Mouse (Mus musculus) C2C12 (cell line): ENCODE results near the gene Mthfd1l. TPM values are rescaled to one million over a fixed set of nuclear protein-coding genes. Genes with fewer than 3 reads are reported as not detected.

ENCODE experiments used
- H3K27me3 ChIP-seq: one replicate; pipeline ENCODE4 v1.6.1; 2011; ENCODE audit not compliant: control insufficient read depth, insufficient read depth, insufficient read length
- H3K36me3 ChIP-seq: one replicate; pipeline ENCODE4 v1.6.1; 2011; ENCODE audit not compliant: control insufficient read depth, insufficient read depth
- H3K4me3 ChIP-seq: one replicate; pipeline ENCODE4 v1.5.1; 2011; ENCODE audit warnings: mild to moderate bottlenecking, control low read depth; ENCODE audit not compliant: poor library complexity, insufficient read depth, severe bottlenecking
- H3K79me2 ChIP-seq: one replicate; pipeline ENCODE4 v1.6.1; 2011; ENCODE audit not compliant: control insufficient read depth, insufficient read depth
- H3K79me3 ChIP-seq: one replicate; pipeline ENCODE4 v1.6.1; 2011; ENCODE audit warnings: low read depth, control low read depth
- H3ac ChIP-seq: one replicate; pipeline ENCODE3; 2011; ENCODE audit warnings: low read depth; ENCODE audit not compliant: control insufficient read depth, insufficient read length
- CEBPB ChIP-seq: IDR thresholded peaks from one replicate; pipeline ENCODE4 v1.6.1; 2011; ENCODE audit warnings: low read depth, mild to moderate bottlenecking, control low read depth, moderate library complexity
- CTCF ChIP-seq: IDR thresholded peaks from one replicate; pipeline ENCODE4 v1.5.1; 2011; ENCODE audit not compliant: control insufficient read depth, insufficient read depth, insufficient read length
- FOSL1 ChIP-seq: IDR thresholded peaks from one replicate; pipeline ENCODE4 v1.8.0; 2011; ENCODE audit warnings: mild to moderate bottlenecking, low read length; ENCODE audit not compliant: poor library complexity, insufficient read depth, severe bottlenecking
- MAX ChIP-seq: IDR thresholded peaks from one replicate; pipeline ENCODE4 v1.6.1; 2011; ENCODE audit warnings: mild to moderate bottlenecking, control low read depth
- MYOD1 ChIP-seq: IDR thresholded peaks from one replicate; pipeline ENCODE4 v1.6.1; 2011; ENCODE audit warnings: low read depth; ENCODE audit not compliant: control insufficient read depth, insufficient read length
- MYOG ChIP-seq: IDR thresholded peaks from one replicate; pipeline ENCODE4 v1.6.1; 2011; ENCODE audit not compliant: control insufficient read depth, insufficient read length; ENCODE audit errors: extremely low read depth
- USF1 ChIP-seq: IDR thresholded peaks from one replicate; pipeline ENCODE4 v1.6.1; 2011; ENCODE audit warnings: low read depth, mild to moderate bottlenecking, control low read depth, moderate library complexity
- polyA plus RNA-seq: library from polyadenylated mRNA; unstranded; fragments of >200 nt; fragmentation: generic; extraction: Trizol; gene quantifications from one replicate; pipeline ENCODE4 v1.2.1, GENCODE M21; 2012; ENCODE audit warnings: missing spikeins

The Mthfd1l gene
- polyA plus RNA-seq, 1 experiment, result 43.6 TPM

- Histone ChIP-seq H3K79me3 (no peaks in the 10 kb centered on the region), H3K27me3 (no peaks in the 10 kb centered on the region), H3K4me3 (no peak overlapping the region), H3K79me2 (no peaks in the 10 kb centered on the region), H3ac (no peak overlapping the region), H3K36me3 (peaks cover 58% of the 10 kb centered on the region)
- TF ChIP-seq CEBPB (no peak), MYOG (no peak), MYOD1 (no peak), FOSL1 (no peak), MAX (no peak), USF1 (no peak), CTCF (no peak)
Measured at GRCm38 (mm10) chr10:4111795-4112139, 138.8 kb downstream of the Mthfd1l start.

- no peak overlapping the region for H3K4me3 ChIP-seq
- no peaks in the 10 kb centered on the region for H3K27me3 ChIP-seq
- peaks cover 62% of the 10 kb centered on the region for H3K36me3 ChIP-seq
- H3K79me3 ChIP-seq, result no peaks in the 10 kb centered on the region
- TF ChIP-seq FOSL1 (no peak), MYOG (no peak), MAX (no peak), MYOD1 (no peak), CEBPB (no peak), USF1 (no peak), CTCF (no peak)
- H3K79me2 ChIP-seq, result no peaks in the 10 kb centered on the region
- H3ac ChIP-seq, result no peak overlapping the region
Measured at GRCm38 (mm10) chr10:4112611-4113327, 139.9 kb downstream of the Mthfd1l start.

- Histone ChIP-seq H3ac (no peak overlapping the region), H3K79me3 (no peaks in the 10 kb centered on the region), H3K36me3 (peaks cover 61% of the 10 kb centered on the region), H3K79me2 (no peaks in the 10 kb centered on the region), H3K27me3 (no peaks in the 10 kb centered on the region), H3K4me3 (no peak overlapping the region)
- TF ChIP-seq MAX, result no peak
- no peak for TF ChIP-seq CTCF
Measured at GRCm38 (mm10) chr10:4113328-4113658, 140.4 kb downstream of the Mthfd1l start.

GRCm38 (mm10) chr10:4116653-4117052 lies 143.7 kb downstream of the Mthfd1l start:
- TF ChIP-seq MYOD1 (no peak), CEBPB (no peak), MAX (no peak), FOSL1 (no peak), MYOG (no peak), CTCF (no peak), USF1 (no peak)
- H3K27me3 ChIP-seq, result no peaks in the 10 kb centered on the region
- H3K79me3 ChIP-seq, result no peaks in the 10 kb centered on the region
- no peak overlapping the region for H3ac ChIP-seq
- no peaks in the 10 kb centered on the region for H3K79me2 ChIP-seq
- peaks cover 51% of the 10 kb centered on the region for H3K36me3 ChIP-seq
- no peak overlapping the region for H3K4me3 ChIP-seq

GRCm38 (mm10) chr10:4117091-4117490 lies 144.2 kb downstream of the Mthfd1l start:
- Histone ChIP-seq H3K79me3 (no peaks in the 10 kb centered on the region), H3K27me3 (no peaks in the 10 kb centered on the region), H3K4me3 (no peak overlapping the region), H3ac (no peak overlapping the region), H3K36me3 (peaks cover 48% of the 10 kb centered on the region), H3K79me2 (no peaks in the 10 kb centered on the region)
- TF ChIP-seq USF1, result no peak

- Histone ChIP-seq H3K79me2 (no peaks in the 10 kb centered on the region), H3K27me3 (no peaks in the 10 kb centered on the region), H3K4me3 (no peak overlapping the region), H3K79me3 (no peaks in the 10 kb centered on the region), H3K36me3 (peaks cover 38% of the 10 kb centered on the region), H3ac (no peak overlapping the region)
- TF ChIP-seq USF1 (no peak), FOSL1 (no peak), CEBPB (no peak), MYOG (no peak), CTCF (no peak), MYOD1 (no peak), MAX (no peak)
Measured at GRCm38 (mm10) chr10:4119287-4119686, 146.4 kb downstream of the Mthfd1l start.
